Mouse (Mus musculus) skeletal muscle tissue, adult 2 months (tissue): ENCODE results near the gene Gm7697.
"Not testable (repeated sequence)": the region's sequence is repeated elsewhere in the genome, so short reads cannot be mapped to it uniquely, and the experiment has no call there.

Experiments
- DNase-seq: peaks from one replicate; pipeline ENCODE4 v3.0.0-alpha.2; 2012; ENCODE audit warnings: low read depth, low spot score

The Gm7697 gene

GRCm38 (mm10) chr8:69522876-69523275 lies at the start of gene Gm7697:
Gene Gm7697 (minus strand): TSS chr8:69522976.
- DNase-seq = not testable (repeated sequence)

DNA sequence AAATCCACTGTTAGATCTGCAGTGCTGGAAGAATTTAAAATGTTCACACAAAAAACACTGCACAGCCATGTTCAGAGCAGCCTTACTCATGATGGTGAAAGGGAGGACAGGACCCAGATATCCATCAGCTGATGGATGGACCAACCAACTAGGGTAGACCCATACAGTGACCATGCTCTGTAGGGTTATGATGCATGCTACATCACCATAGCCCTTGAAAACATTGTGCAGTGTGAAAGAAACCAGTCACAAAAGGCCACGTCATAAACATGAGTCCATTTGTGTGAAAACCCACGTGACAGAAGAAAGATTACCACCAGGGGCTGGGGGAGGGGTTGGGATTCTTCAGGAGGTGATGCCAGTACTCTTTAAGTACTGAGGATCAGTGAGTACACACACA lies 28.5 kb upstream of the Gm7697 start:
- DNase-seq = not testable (repeated sequence)

DNA sequence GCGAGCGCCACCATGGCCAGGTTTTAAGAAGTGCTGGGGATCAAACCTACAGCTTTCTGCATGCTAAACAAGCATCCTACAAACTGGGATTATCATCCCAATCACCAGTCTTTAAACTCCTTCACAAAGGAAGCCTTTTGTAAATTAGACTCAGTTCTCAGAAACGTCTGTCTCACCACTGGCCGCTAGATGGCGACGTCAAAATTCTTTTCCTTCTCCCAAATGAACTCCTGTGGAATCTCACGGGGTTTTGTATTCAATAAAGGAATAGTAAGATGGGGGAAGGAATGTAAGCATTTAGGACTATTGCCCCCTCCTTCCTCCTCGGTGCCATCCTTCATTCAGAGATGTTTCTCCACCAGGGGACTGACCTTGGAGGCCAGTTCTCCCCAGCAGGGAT lies 26.8 kb upstream of the Gm7697 start:
- not testable (repeated sequence) for DNase-seq

- DNase-seq = not testable (repeated sequence)
Measured at GRCm38 (mm10) chr8:69548114-69548513, 25.3 kb upstream of the Gm7697 start.

DNA sequence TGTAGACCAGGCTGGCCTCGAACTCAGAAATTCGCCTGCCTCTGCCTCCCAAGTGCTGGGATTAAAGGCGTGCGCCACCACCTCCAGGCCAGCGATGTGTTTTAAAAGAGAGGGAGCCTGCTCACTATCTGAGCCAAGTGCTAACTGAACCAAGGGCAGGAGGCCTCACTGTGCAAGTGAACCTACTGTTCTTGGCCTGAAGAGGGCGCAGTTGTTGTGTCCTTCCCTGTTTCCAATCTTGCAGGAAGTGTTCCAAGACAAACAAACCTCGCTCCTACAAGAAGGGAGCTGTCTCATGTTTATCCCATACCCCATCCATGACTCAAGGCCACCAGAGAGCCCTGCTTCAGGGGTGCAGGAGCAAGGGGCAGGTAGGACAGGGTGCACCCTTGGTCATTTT lies 24.4 kb upstream of the Gm7697 start:
- not testable (repeated sequence) for DNase-seq

DNA sequence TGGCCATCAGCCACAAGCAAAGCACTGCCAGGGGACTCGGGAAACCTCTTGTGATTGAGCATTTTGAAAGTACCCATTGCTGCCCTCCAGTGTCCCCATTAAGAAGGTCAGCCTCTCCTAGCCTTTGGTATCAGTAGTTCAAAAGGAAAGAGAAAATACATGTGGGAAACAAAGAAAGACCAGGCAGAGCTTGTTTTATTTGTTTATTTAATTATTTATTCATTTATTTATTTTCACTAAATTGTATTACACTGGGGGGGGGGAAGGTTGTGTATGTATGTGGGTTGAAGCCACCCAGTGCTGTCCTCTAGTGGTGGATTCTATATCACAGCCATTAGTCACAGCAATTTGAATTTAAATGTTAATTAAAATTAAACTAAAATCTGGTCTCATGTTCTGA lies 22.2 kb upstream of the Gm7697 start:
- not testable (repeated sequence) for DNase-seq

GRCm38 (mm10) chr8:69544511-69544910 lies 21.7 kb upstream of the Gm7697 start:
- not testable (repeated sequence) for DNase-seq

- DNase-seq = not testable (repeated sequence)
Measured at GRCm38 (mm10) chr8:69543984-69544383, 21.2 kb upstream of the Gm7697 start.

GRCm38 (mm10) chr8:69540764-69541163 lies 18.0 kb upstream of the Gm7697 start:
- not testable (repeated sequence) for DNase-seq

GRCm38 (mm10) chr8:69540331-69540730 lies 17.6 kb upstream of the Gm7697 start:
- DNase-seq = not testable (repeated sequence)

DNA sequence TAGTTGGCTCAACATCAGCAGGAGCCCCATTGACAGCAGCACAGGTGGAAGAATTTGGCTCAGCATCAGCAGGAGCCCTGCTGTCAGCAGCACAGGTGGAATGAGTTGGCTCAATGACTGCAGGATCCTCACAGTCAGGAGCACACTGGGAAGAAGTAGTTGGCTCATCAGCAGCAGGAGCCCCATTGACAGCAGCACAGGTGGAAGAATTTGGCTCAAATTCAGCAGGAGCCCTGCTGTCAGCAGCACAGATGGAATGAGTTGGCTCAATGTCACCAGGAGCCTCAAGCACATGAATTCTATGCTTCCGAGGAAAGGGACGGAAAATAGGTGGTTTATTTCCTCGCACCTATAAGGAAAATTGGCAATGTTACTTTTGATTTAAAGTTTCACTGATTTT lies 47.8 kb downstream of the Gm7697 start:
- DNase-seq = not testable (repeated sequence)

DNA sequence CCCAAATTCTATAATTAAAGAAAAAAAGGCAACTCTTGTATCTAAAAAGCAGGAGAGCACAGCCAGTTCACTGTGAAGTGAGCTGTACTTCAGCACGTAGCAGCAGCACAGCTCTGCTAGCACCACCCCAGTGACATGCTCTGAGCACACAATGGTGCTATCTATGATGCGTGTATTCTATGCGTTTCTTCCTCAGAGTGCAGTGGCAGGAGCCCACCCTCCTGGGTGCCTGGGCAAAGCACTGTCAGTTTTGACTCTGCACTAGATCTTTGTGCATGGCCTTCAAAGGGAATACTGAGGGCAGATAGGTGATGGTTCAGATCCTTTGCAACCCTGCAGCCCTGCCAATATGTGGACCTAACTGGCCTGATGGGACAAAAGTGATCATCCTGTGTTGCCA lies 69.3 kb downstream of the Gm7697 start, which contains the start of gene Gm9495:
Gene Gm9495 (minus strand): TSS at position 101 of the 400 bp plus-strand sequence.
- DNase-seq = not testable (repeated sequence)
